Mouse (Mus musculus) stomach, postnatal 0 days (tissue): Measurements from ENCODE around the gene F2rl2. TPM values are rescaled to one million over a fixed set of nuclear protein-coding genes. Genes with fewer than 3 reads are reported as not detected.

Source experiments
- ATAC-seq: fragments of 200-750 bp; cut with Nextera tagmentation; 2 replicates; pipeline ENCODE4 v1.8.0; 2017; ENCODE audit not compliant: low FRiP score, low TSS enrichment
- DNase-seq: peaks from one replicate; pipeline ENCODE4 v3.0.0-alpha.2; 2016; ENCODE audit warnings: low spot score
- H3K27ac ChIP-seq: fragments of 300-500 bp; sonication (generic); replicated peaks from 2 replicates; pipeline ENCODE4 v1.5.1; 2014; ENCODE audit warnings: mild to moderate bottlenecking, control low read depth
- H3K27me3 ChIP-seq: fragments of 300-500 bp; sonication (generic); 2 replicates; pipeline ENCODE4 v1.6.1; 2014; ENCODE audit warnings: low read length; ENCODE audit not compliant: control insufficient read depth, insufficient read depth
- H3K36me3 ChIP-seq: fragments of 300-500 bp; sonication (generic); 2 replicates; pipeline ENCODE4 v1.6.1; 2014; ENCODE audit warnings: low read length, mixed read lengths; ENCODE audit not compliant: control insufficient read depth, insufficient read depth
- H3K4me1 ChIP-seq: fragments of 300-500 bp; sonication (generic); replicated peaks from 2 replicates; pipeline ENCODE4 v1.6.1; 2014; ENCODE audit warnings: antibody characterized with exemption; ENCODE audit not compliant: control insufficient read depth, insufficient read depth
- H3K4me2 ChIP-seq: fragments of 300-500 bp; sonication (generic); replicated peaks from 2 replicates; pipeline ENCODE4 v1.6.1; 2014; ENCODE audit warnings: low read depth, mild to moderate bottlenecking, control low read depth, moderate library complexity
- H3K4me3 ChIP-seq: fragments of 300-500 bp; sonication (generic); 2 replicates; pipeline ENCODE4 v1.5.1; 2014; ENCODE audit warnings: low read depth, low read length, control low read depth
- H3K9ac ChIP-seq: fragments of 300-500 bp; sonication (generic); 2 replicates; pipeline ENCODE4 v1.6.1; 2014; ENCODE audit warnings: mild to moderate bottlenecking, low read length, control low read depth, mixed read lengths
- H3K9me3 ChIP-seq: fragments of 300-500 bp; sonication (generic); 2 replicates; pipeline ENCODE4 v1.6.1; 2016; ENCODE audit warnings: low read length; ENCODE audit not compliant: control insufficient read depth
- CTCF ChIP-seq: IDR thresholded peaks from 2 replicates; pipeline ENCODE4 v1.5.1; 2016; ENCODE audit warnings: antibody characterized with exemption, low read depth, mild to moderate bottlenecking, moderate library complexity
- EP300 ChIP-seq: optimal IDR thresholded peaks from 2 replicates; pipeline ENCODE3; 2016; ENCODE audit warnings: antibody characterized with exemption
- WGBS: fragments of 180-500 bp; shearing (Covaris S2); extraction: QIAGEN DNeasy Blood & Tissue Kit; methylation state at CpG from one replicate; pipeline ENCODE4 v1.1.7; 2014; 5-methylcytosine and 5-hydroxymethylcytosine counted together
- polyA plus RNA-seq: library from polyadenylated mRNA; unstranded; fragments of >200 nt; fragmentation: Nextera tagmentation; extraction: Ambion mirVana; gene quantifications from 2 replicates; pipeline ENCODE4 v1.2.1, GENCODE M21; 2015

Gene F2rl2
- polyA plus RNA-seq, 1 experiment from 2014 or later: 0.21 TPM

DNA sequence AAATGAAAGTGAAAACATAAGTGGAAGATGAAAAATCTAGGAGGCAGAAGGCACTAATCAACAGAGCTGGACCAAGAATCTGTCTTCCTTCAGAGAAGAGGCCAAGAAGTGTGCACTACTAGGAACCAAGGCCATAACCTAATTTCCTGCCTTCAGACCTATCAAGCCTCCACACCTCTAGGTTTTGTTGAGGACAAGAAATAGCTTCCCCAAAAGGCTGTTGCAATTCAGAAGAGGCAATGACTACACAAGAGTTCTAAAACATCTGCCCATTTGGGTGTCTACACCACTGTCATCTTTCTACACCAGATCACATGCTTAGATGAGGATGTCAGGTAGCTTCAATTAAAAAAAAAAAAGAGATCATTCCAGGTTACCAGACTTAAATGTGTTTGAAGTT is 15.4 kb downstream of the F2rl2 start:
- H3K4me3 ChIP-seq: no peak overlapping the region
- DNase-seq (no peak), ATAC-seq (no peak)
- H3K9ac ChIP-seq: no peak overlapping the region
- no peaks in the 10 kb centered on the region for H3K9me3 ChIP-seq
- no peak overlapping the region for H3K4me2 ChIP-seq
- H3K27ac ChIP-seq: no peak overlapping the region
- TF ChIP-seq EP300: no peak
- no peak for TF ChIP-seq CTCF
- no peaks in the 10 kb centered on the region; the same call in 1 of the 2 replicates for H3K36me3 ChIP-seq
- H3K27me3 ChIP-seq: no peaks in the 10 kb centered on the region
- H3K4me1 ChIP-seq: no peaks in the 10 kb centered on the region

- Histone ChIP-seq H3K4me2 (no peak overlapping the region), H3K36me3 (no peaks in the 10 kb centered on the region; the same call in 1 of the 2 replicates), H3K27ac (no peak overlapping the region), H3K4me1 (no peaks in the 10 kb centered on the region), H3K27me3 (no peaks in the 10 kb centered on the region), H3K9ac (no peak overlapping the region), H3K9me3 (no peaks in the 10 kb centered on the region), H3K4me3 (no peak overlapping the region)
- WGBS: 77% methylated on average over 9 of the region's 9 CpGs
- DNase-seq (no peak), ATAC-seq (no peak)
- TF ChIP-seq CTCF (no peak), EP300 (no peak)
Measured at GRCm38 (mm10) chr13:95712570-95713268, 16.1 kb downstream of the F2rl2 start.

DNA sequence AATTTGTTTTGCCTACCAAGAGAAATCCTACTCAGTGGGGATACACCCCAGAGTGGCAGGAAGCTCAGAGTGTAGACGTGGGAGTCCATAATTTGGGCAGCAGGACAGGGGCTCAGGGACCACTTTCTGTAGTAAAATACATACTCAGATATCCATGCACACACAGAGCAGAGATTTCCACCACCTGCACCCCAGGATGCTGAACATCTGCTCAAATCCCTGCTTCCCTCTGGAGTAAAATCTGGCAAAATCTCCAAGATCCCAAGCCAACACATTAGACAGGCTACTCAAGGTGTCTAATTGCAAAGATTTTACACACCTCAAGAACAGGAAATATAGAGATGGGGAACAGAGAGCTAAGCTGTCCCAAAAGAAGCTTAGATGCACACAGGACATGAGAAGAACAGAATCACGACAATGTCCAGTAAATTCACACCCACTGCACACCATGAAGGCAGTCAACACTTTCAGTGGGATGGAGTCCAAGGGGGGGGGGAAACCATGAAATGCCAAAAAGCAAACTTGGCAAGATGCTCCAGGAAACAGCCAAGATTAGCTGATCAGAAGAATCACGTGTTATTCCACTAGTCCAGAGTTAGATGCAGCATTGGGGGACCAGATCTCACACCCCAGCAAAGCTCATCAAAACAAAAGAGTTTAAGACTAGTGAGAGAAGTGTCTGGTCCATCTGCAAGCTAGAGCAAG is 17.8 kb downstream of the F2rl2 start:
- Histone ChIP-seq H3K36me3 (no peaks in the 10 kb centered on the region; the same call in 1 of the 2 replicates), H3K27ac (no peak overlapping the region), H3K4me3 (no peak overlapping the region), H3K27me3 (no peaks in the 10 kb centered on the region), H3K9ac (no peak overlapping the region), H3K4me2 (no peak overlapping the region), H3K9me3 (no peaks in the 10 kb centered on the region), H3K4me1 (no peaks in the 10 kb centered on the region)
- TF ChIP-seq EP300: no peak
- no peak for TF ChIP-seq CTCF
- WGBS: 47% methylated on average over 3 of the region's 3 CpGs
- DNase-seq: no peak
- no peak for ATAC-seq

DNA sequence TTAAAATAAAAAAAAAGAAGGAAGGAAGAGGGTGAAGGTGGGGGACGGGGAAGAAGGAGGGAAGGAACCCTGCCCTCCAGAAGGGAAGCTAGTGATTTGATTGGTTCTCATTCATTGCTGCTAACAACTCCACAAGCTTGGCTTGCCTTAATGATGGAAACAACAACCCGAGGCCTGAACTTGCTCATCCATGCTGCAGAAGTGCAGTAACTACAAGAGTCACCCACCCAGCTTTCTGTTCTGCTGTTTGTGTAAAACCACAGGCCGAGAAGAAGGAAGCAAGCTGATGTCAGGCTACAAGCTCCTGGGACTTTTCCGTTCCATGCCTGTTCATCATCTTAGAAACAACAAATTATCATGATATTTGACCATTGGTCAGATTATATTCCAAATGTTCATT is 18.7 kb downstream of the F2rl2 start:
- Histone ChIP-seq H3K9ac (no peak overlapping the region), H3K27ac (no peak overlapping the region), H3K9me3 (no peaks in the 10 kb centered on the region), H3K4me1 (no peaks in the 10 kb centered on the region), H3K36me3 (no peaks in the 10 kb centered on the region; the same call in 1 of the 2 replicates), H3K4me3 (no peak overlapping the region), H3K4me2 (no peak overlapping the region), H3K27me3 (no peaks in the 10 kb centered on the region)
- TF ChIP-seq EP300 (no peak), CTCF (no peak)
- DNase-seq: no peak
- 64% methylated on average over 4 of the region's 4 CpGs for WGBS
- no peak for ATAC-seq

- WGBS: 54% methylated on average over 14 of the region's 14 CpGs
- peak overlapping the region; percentile 19; the same call in 1 of the 2 replicates for H3K4me3 ChIP-seq
Measured at GRCm38 (mm10) chr13:95719320-95720232, 22.9 kb downstream of the F2rl2 start.

More at GRCm38 (mm10) chr13:95719320-95720232, 22.9 kb downstream of the F2rl2 start:
- no peaks in the 10 kb centered on the region for H3K4me1 ChIP-seq
- H3K27me3 ChIP-seq: no peaks in the 10 kb centered on the region
- peak; percentile 66 for ATAC-seq
- peak; percentile 69 for DNase-seq
- TF ChIP-seq EP300 (no peak), CTCF (peak; percentile 91)
- no peak overlapping the region for H3K27ac ChIP-seq
- H3K36me3 ChIP-seq: no peaks in the 10 kb centered on the region
- H3K9ac ChIP-seq: no peak overlapping the region
- peak overlapping the region; percentile 37 for H3K4me2 ChIP-seq
- H3K9me3 ChIP-seq: no peaks in the 10 kb centered on the region
